Mouse (Mus musculus) midbrain, embryonic 15.5 days (tissue): ENCODE data around the gene Tet3. TPM values are rescaled to one million over a fixed set of nuclear protein-coding genes. Genes with fewer than 3 reads are reported as not detected.

Experiments used
- ATAC-seq: fragments of 200-750 bp; cut with Nextera tagmentation; replicated peaks from 2 replicates; pipeline ENCODE4 v1.8.0; 2017; ENCODE audit warnings: moderate TSS enrichment
- H3K27ac ChIP-seq: fragments of 300-500 bp; sonication (generic); 2 replicates; pipeline ENCODE4 v1.5.1; 2015; ENCODE audit warnings: mild to moderate bottlenecking, inconsistent platforms
- H3K27me3 ChIP-seq: fragments of 300-500 bp; sonication (generic); replicated peaks from 2 replicates; pipeline ENCODE4 v1.6.1; 2015; ENCODE audit warnings: inconsistent platforms
- H3K36me3 ChIP-seq: fragments of 300-500 bp; sonication (generic); replicated peaks from 2 replicates; pipeline ENCODE4 v1.6.1; 2015; ENCODE audit warnings: inconsistent platforms
- H3K4me1 ChIP-seq: fragments of 300-500 bp; sonication (generic); 2 replicates; pipeline ENCODE4 v1.6.1; 2015; ENCODE audit warnings: inconsistent platforms
- H3K4me2 ChIP-seq: fragments of 300-500 bp; sonication (generic); 2 replicates; pipeline ENCODE4 v1.6.1; 2015; ENCODE audit warnings: inconsistent platforms, mild to moderate bottlenecking, moderate library complexity
- H3K4me3 ChIP-seq: fragments of 300-500 bp; sonication (generic); 2 replicates; pipeline ENCODE4 v1.5.1; 2015; ENCODE audit warnings: mild to moderate bottlenecking, inconsistent platforms
- H3K9ac ChIP-seq: fragments of 300-500 bp; sonication (generic); 2 replicates; pipeline ENCODE4 v1.6.1; 2015; ENCODE audit warnings: mild to moderate bottlenecking, inconsistent platforms
- H3K9me3 ChIP-seq: fragments of 300-500 bp; sonication (generic); 2 replicates; pipeline ENCODE4 v1.6.1; 2016; ENCODE audit warnings: inconsistent platforms
- whole genome bisulfite sequencing: fragments of 180-500 bp; shearing (Covaris S2); methylation state at CpG from one replicate; pipeline ENCODE4 v1.1.7; 2015; ENCODE audit warnings: mixed read lengths; 5-methylcytosine and 5-hydroxymethylcytosine counted together
- polyA plus RNA-seq: library from polyadenylated mRNA; unstranded; fragments of >200 nt; fragmentation: Nextera tagmentation; extraction: Ambion mirVana; gene quantifications from 2 replicates; pipeline ENCODE4 v1.2.1, GENCODE M21; 2015

The Tet3 gene
- polyA plus RNA-seq, 1 experiment from 2014 or later, result 60.9 TPM

DNA sequence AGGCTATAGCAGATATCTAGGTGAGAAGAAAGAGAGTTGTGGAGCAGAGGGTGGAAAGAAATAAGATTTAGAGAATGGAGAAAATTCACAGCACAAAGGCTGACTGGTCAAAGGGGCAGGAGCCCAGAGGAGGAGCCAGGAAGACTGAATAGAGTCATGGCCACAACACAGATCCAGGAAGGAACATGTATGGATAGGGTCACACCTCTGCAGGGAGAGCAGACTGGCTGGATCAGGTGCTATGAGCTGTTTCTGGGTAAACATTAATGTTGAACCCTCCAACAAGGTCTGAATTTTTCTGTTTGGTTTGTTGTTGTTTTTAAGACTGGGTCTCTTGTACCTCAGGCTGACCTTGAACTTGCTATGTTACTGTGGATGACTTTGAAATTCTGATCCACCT, 5.1 kb upstream of the Tet3 start:
- Histone ChIP-seq H3K4me3 (no peak overlapping the region), H3K27me3 (no peaks in the 10 kb centered on the region), H3K9ac (no peak overlapping the region), H3K9me3 (no peaks in the 10 kb centered on the region), H3K4me1 (no peaks in the 10 kb centered on the region), H3K4me2 (no peak overlapping the region), H3K36me3 (no peaks in the 10 kb centered on the region), H3K27ac (no peak overlapping the region)
- no peak for ATAC-seq

DNA sequence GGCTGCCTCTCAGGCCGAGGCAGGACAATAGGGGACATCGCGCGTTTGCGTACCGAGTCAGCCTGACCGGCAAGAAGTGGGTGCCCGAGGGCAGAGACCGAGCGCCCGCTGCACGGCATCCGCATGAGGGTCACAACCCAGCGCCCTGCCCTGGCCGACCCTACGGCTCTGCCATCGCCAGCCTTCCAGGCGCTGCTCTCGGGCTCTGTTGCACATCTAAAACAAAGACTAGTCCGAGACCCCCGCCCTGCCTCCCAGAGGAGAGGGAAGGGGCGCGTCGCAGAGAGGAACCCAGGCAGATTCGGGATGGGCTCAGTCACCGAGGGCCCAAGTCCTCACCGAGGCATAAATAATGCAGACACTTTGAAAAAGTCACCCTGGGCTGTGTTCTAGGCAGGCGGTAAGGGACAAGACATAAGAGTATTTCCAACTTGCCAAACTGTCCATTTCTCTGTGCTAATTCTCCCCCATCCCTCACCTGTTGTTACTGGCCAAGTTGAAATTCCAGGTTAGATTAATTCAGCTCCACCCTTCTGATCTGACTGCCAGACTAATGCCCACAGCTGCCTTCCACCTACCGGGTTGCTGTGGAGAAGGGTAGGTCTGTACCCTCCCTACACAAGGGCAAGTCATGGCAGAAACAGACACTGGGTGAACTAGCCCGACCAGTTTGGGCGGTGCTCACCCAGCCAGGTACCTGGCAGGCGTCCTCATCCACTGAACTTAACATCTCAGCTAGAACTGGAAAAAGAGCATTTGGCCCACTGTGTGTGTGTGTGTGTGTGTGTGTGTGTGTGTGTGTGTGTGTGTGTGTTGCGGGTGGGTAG, 1.7 kb downstream of the Tet3 start:
- peak overlapping the region; percentile 81 for H3K4me3 ChIP-seq
- H3K9ac ChIP-seq, result peak overlapping the region; percentile 82
- peak; percentile 19 for ATAC-seq
- no peaks in the 10 kb centered on the region for H3K9me3 ChIP-seq
- H3K27ac ChIP-seq, result peak overlapping the region; percentile 93
- 3% methylated on average over 33 of the region's 33 CpGs for WGBS
- H3K36me3 ChIP-seq, result no peaks in the 10 kb centered on the region
- H3K4me2 ChIP-seq, result peak overlapping the region; percentile 91
- peaks cover 40% of the 10 kb centered on the region for H3K4me1 ChIP-seq
- no peaks in the 10 kb centered on the region for H3K27me3 ChIP-seq

DNA sequence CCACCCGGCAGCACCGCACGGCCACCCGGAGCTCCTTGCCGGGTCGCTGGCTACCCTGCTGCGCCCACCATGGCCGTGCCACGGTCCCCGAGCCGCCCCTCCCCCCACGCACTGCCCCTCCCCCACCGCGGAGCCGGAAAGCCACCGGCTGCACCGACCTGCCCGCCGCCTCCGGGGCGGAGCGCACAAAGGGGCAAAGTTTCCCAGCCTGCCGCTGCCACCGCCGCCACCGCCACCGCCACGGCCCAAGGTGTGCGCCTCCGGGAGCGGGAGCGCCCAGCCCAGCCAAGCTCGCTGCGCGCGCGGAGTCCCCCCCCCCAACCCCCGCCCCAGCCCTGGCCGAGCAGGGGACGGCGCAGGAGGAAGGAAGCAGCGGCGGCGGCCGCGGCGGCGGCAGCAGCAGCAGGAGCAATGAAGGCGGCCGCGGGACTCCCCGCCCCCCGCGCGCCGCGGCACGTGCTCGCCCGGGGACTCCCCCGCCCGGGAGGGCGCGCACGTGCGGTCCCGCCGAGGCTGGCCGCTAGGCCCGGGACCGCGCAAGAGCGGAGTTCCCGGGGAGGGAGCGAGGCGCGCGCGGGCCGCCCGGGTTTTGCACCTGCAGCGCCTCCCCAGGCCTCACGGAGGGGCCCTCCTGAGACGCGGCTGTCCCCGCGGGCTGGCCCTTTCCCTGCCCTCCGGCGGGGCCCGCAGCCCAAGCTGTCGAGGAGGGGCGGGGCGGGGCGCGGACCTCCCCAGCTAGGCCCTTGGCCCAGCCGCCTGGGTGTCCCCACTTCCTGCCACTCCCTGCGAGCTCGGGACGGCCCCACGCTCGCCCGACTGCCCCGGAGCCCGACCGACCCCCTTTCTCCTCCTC, 2.5 kb downstream of the Tet3 start:
- no peaks in the 10 kb centered on the region for H3K36me3 ChIP-seq
- 0% methylated on average over 77 of the region's 105 CpGs for WGBS
- peak; percentile 82 for ATAC-seq
- peak overlapping the region; percentile 82 for H3K9ac ChIP-seq
- H3K27me3 ChIP-seq, result no peaks in the 10 kb centered on the region
- peak overlapping the region; percentile 93 for H3K27ac ChIP-seq
- peak overlapping the region; percentile 81 for H3K4me3 ChIP-seq
- peak overlapping the region; percentile 91 for H3K4me2 ChIP-seq
- H3K9me3 ChIP-seq, result no peaks in the 10 kb centered on the region
- peaks cover 48% of the 10 kb centered on the region for H3K4me1 ChIP-seq

DNA sequence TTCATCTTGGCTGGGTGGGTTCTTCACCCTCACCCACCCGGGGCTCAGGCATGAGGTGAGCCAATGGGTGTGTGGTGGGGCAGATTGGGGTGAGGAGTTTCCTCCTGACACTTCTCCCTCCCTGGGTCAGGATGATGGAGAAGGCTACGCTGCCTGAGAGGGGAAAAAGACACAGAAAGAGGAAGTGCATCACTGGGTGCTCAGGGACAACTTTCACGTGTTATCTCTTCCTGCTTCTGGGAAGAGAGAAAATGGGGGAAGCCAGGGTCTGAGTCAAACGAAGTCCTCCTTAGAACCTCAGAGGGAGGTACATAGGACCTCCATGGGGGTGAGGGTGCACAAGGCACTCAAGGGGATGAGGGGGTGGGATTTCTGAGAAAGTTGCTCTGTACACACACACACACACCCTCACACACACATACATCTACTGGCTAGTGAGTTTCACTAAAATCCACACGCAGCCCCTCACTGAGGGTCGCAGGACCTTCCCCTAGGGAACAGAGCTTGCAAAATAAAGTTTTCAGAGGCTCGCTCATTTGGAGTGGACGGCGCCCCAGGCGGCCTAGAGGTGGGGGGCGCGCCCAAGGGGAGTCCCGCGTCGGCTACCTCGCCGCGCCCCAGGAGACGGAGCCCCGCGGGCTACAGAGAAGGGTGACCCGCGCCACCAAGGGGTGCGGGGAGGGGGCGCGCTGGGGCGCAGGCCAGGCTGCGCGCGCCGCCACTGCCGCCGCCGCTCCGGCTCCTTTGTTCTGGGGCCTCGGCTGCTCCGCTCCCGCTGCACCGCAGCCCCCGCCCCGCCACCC, 3.4 kb downstream of the Tet3 start:
- peak; percentile 55 for ATAC-seq
- Histone ChIP-seq H3K27me3 (no peaks in the 10 kb centered on the region), H3K9ac (peak overlapping the region; percentile 82), H3K4me1 (peaks cover 56% of the 10 kb centered on the region), H3K9me3 (no peaks in the 10 kb centered on the region), H3K36me3 (no peaks in the 10 kb centered on the region), H3K4me3 (peak overlapping the region; percentile 81), H3K4me2 (peak overlapping the region; percentile 91), H3K27ac (peak overlapping the region; percentile 93)
- 1% methylated on average over 37 of the region's 41 CpGs for WGBS

DNA sequence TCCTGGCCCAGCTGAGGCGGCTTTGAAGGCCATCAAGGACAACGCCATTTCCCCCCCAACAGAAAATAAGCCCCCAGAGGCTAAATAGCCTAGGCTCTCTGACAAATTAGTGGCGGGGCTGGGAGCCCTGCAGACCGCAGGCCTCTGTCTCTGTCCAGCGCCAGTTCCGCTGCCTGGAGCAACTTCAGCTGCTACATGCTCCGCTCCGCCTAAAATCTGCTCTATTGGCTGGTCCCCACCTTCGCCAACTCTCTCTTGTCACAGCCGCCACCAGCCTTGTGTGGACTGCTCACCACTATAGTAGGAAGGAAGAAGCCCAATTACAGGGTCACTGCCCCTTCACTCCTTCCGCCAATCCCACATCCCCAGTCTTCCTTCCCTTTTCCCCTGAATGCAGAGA, 5.2 kb downstream of the Tet3 start:
- ATAC-seq, result no peak
- Histone ChIP-seq H3K4me3 (peak overlapping the region; percentile 81), H3K27me3 (no peaks in the 10 kb centered on the region), H3K9me3 (no peaks in the 10 kb centered on the region), H3K4me2 (peak overlapping the region; percentile 91), H3K36me3 (no peaks in the 10 kb centered on the region), H3K4me1 (peaks cover 75% of the 10 kb centered on the region), H3K27ac (no peak overlapping the region), H3K9ac (peak overlapping the region; percentile 34; the same call in 1 of the 2 replicates)
- WGBS, result 34% methylated on average over 11 of the region's 11 CpGs

DNA sequence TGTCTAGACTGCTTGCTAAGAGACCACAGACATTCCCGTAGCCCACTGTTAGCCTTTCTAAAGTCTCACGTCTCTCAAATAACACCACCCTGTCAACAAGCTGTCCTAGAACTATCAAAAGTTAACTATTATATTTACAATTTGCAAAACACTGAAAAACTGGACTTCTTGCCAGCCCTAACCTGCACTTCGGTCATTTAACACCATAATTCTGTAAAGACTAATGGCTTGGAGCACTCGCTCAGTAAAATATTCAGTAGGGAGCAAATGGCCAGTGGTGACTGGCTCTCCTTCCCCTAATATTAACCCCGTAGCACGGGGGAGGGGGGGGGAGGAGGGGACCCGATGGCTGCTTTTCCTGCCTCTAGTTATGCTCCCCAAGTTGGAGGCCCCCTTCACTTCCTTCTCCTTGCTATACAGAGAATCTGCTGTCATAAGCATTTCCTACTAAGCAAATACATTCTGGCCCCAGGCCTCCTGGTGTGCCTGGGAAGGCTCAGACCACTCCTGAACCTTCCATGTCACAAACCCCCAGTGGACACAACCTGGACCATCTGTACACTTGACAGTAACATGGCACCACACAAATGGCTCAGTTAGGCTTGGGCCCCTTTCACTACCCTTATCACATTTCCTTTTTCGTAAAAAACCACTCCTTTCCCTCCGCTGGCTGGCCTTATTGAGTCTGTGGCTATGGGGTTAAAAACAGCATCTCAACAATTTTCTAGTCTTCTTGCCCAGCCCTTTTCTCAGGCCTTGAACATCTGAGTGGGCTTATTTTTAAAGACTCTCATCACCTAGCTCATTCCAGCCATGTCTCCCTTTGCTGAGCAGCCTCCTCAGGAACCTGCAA, 8.2 kb downstream of the Tet3 start:
- Histone ChIP-seq H3K4me3 (no peak overlapping the region), H3K4me2 (no peak overlapping the region)
- whole genome bisulfite sequencing, result 79% methylated on average over 9 of the region's 9 CpGs

DNA sequence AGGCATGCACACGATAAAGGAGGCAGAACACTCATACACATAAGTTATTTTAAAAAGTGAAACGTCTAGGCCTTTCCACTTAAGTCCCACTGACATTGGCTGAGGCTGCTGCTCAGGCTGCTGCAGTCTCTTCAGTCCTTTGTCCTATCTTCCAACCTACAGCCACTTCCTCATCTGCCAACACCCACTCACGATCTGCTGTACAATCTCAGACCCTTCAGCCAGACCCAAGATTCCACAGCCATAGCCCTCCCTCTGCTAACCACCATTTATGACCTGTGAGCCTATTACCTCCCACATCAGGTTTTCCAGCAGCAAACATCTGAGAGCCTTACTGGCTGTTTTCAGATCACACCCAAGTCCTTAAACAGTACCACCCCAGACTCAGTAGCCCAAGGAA, 9.4 kb downstream of the Tet3 start:
- 72% methylated on average over 3 of the region's 3 CpGs for WGBS
- H3K9ac ChIP-seq, result no peak overlapping the region
- no peak overlapping the region for H3K27ac ChIP-seq
- H3K36me3 ChIP-seq, result no peaks in the 10 kb centered on the region
- no peak overlapping the region for H3K4me3 ChIP-seq
- H3K4me2 ChIP-seq, result no peak overlapping the region
- ATAC-seq, result no peak
- peaks cover 62% of the 10 kb centered on the region for H3K4me1 ChIP-seq
- no peaks in the 10 kb centered on the region for H3K27me3 ChIP-seq
- no peaks in the 10 kb centered on the region for H3K9me3 ChIP-seq

More for the DNA sequence above, 8.2 kb downstream of the Tet3 start:
- no peaks in the 10 kb centered on the region for H3K9me3 ChIP-seq
- H3K36me3 ChIP-seq, result no peaks in the 10 kb centered on the region
- ATAC-seq, result no peak
- H3K27me3 ChIP-seq, result no peaks in the 10 kb centered on the region
- H3K4me1 ChIP-seq, result peaks cover 69% of the 10 kb centered on the region
- H3K27ac ChIP-seq, result no peak overlapping the region
- H3K9ac ChIP-seq, result peak overlapping the region; percentile 23; the same call in 1 of the 2 replicates

DNA sequence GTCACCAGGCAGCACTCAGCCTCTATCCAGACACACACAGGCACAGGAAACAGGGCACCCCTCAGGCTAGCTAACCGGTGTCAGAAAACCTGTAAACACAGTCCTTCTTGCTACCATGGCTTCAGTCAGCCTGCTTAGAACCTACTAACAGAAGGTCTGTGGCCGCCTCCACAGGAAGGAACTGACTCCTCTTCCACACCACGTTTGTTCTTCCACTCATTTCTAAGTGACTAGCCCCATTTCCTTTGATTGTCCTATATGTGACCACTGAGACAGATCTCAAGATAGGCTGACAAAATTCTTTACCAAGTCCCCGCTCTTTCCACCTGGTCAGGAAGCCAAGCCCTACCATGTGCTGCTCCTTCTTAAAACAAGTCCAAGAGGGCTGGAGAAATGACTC, 10.0 kb downstream of the Tet3 start:
- no peak overlapping the region for H3K4me2 ChIP-seq
- no peaks in the 10 kb centered on the region for H3K36me3 ChIP-seq
- no peak overlapping the region for H3K4me3 ChIP-seq
- 92% methylated on average over 4 of the region's 4 CpGs for WGBS
- H3K9me3 ChIP-seq, result no peaks in the 10 kb centered on the region
- ATAC-seq, result no peak
- peaks cover 62% of the 10 kb centered on the region for H3K4me1 ChIP-seq
- H3K27me3 ChIP-seq, result no peaks in the 10 kb centered on the region
- H3K27ac ChIP-seq, result no peak overlapping the region
- H3K9ac ChIP-seq, result no peak overlapping the region

DNA sequence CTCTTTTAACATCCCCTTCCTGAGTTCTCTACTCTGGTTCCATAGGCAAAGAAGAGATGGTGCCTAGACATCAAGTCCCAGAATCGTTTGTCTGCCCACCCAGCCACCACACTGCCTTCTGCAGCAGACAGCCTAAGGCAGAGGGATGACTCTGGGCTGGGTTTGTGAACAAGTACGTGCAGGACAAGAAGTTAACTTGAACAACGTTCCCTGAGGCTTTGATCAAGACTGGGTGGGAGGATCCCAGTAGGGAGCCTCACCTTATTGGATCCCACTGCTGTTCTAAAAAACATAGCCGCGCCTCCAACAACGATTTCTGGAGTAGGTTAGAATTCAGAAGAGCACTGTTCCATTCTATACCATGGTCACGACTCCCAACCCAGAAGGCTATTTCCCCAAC, 11.9 kb downstream of the Tet3 start:
- Histone ChIP-seq H3K9me3 (no peaks in the 10 kb centered on the region), H3K27me3 (no peaks in the 10 kb centered on the region), H3K9ac (no peak overlapping the region), H3K4me1 (peaks cover 63% of the 10 kb centered on the region), H3K27ac (no peak overlapping the region), H3K36me3 (no peaks in the 10 kb centered on the region), H3K4me2 (no peak overlapping the region), H3K4me3 (no peak overlapping the region)
- ATAC-seq, result no peak
- 82% methylated on average over 7 of the region's 7 CpGs for WGBS

DNA sequence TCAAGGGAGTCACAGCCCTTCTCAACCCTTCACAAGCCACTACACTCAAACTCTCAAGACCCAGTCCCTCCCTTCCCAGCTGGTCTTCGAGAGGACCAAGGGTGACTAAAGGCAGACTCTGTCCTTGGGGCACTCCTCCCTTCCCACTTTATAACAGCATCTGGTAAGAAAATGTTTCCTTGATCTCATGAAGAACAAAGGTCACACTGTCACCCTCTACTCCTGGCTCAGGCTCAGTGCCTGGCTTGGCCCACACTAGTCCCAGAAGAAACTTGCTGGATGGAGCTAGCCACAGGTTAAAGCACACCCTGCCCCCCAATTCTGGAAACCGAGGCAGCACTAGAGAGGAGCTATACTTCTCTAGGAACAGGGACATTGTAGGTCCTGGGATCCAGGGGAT, 13.1 kb downstream of the Tet3 start:
- Histone ChIP-seq H3K27me3 (no peaks in the 10 kb centered on the region), H3K9ac (no peak overlapping the region), H3K9me3 (no peaks in the 10 kb centered on the region), H3K27ac (no peak overlapping the region), H3K4me1 (peaks cover 54% of the 10 kb centered on the region), H3K4me3 (no peak overlapping the region), H3K4me2 (no peak overlapping the region), H3K36me3 (no peaks in the 10 kb centered on the region)
- ATAC-seq, result no peak
- WGBS, result 87% methylated on average over 2 of the region's 2 CpGs
